Mouse (Mus musculus) liver, embryonic 14.5 days (tissue): Measurements from ENCODE around the gene Sstr3.

Source experiments
- CTCF ChIP-seq: IDR thresholded peaks from 2 replicates; pipeline ENCODE4 v1.5.1; 2016; ENCODE audit warnings: antibody characterized with exemption, low read depth, control low read depth
- EP300 ChIP-seq: IDR thresholded peaks from 2 replicates; pipeline ENCODE4 v1.6.1; 2016; ENCODE audit warnings: antibody characterized with exemption, low read depth

GRCm38 (mm10) chr15:78524163-78524562 is 20.3 kb downstream of the Sstr3 start:
- TF ChIP-seq CTCF (no peak), EP300 (no peak)
